Mouse (Mus musculus) olfactory bulb, adult 2 months (tissue): Measurements from ENCODE around the gene Dscaml1. TPM values are rescaled to one million over a fixed set of nuclear protein-coding genes. Genes with fewer than 3 reads are reported as not detected.

Source experiments
- H3K27ac ChIP-seq: fragments of 200-500 bp; 2 replicates; pipeline ENCODE4 v1.5.1; 2012; ENCODE audit warnings: low read depth, low read length; ENCODE audit not compliant: insufficient read depth
- H3K4me1 ChIP-seq: fragments of 200-500 bp; 2 replicates; pipeline ENCODE4 v1.6.1; 2012; ENCODE audit warnings: low read length; ENCODE audit not compliant: control insufficient read depth, insufficient read depth
- H3K4me3 ChIP-seq: fragments of 200-500 bp; 2 replicates; pipeline ENCODE4 v1.5.1; 2012; ENCODE audit warnings: mild to moderate bottlenecking, low read depth, low read length, moderate library complexity; ENCODE audit not compliant: insufficient read depth
- CTCF ChIP-seq: fragments of 200-500 bp; IDR thresholded peaks from 2 replicates; pipeline ENCODE4 v1.5.1; 2012; ENCODE audit warnings: low read depth, mild to moderate bottlenecking, low read length, moderate library complexity; ENCODE audit not compliant: insufficient read depth
- POLR2A ChIP-seq: fragments of 200-500 bp; IDR thresholded peaks from 2 replicates; pipeline ENCODE4 v1.6.1; 2012; ENCODE audit warnings: mild to moderate bottlenecking, low read depth, low read length, moderate library complexity; ENCODE audit not compliant: insufficient read depth
- WGBS: fragments of 180-500 bp; shearing (Covaris S2); methylation state at CpG from one replicate; pipeline ENCODE4 v1.1.7; 2018; 5-methylcytosine and 5-hydroxymethylcytosine counted together
- polyA plus RNA-seq: library from polyadenylated mRNA; stranded (reverse); fragments of >200 nt; gene quantifications from 2 replicates; pipeline ENCODE4 v1.2.4, GENCODE M21; 2012; ENCODE audit warnings: low replicate concordance; ENCODE audit not compliant: missing spikeins, insufficient read depth, insufficient read length

Gene Dscaml1
- polyA plus RNA-seq, 1 experiment, result not detected

DNA sequence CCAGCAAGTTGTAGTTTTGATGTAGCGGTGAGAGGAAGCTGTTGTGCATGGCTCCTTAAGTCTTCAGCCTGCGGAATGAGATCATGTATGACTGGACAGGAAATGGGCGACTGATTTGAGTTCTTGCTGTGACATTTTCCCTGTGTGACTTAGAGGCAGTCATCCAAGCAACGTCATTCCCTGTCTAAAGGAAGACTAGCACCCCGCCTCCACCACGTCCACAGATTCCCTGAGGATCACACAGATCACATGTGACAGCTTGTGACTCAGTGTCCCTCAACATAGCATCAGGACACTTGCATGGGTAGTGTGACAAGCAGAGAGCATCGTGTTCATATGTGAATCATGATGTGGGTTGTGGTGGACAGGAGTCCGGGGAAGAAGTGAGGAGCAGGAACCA, 147.6 kb downstream of the Dscaml1 start:
- Histone ChIP-seq H3K4me3 (no peak overlapping the region), H3K4me1 (peaks cover 35% of the 10 kb centered on the region), H3K27ac (no peak overlapping the region)
- TF ChIP-seq POLR2A (no peak), CTCF (no peak)
- 77% methylated on average over 8 of the region's 8 CpGs for WGBS

- TF ChIP-seq POLR2A, result no peak
- no peak for TF ChIP-seq CTCF
- 62% methylated on average over 16 of the region's 16 CpGs for WGBS
- H3K27ac ChIP-seq, result no peak overlapping the region
- H3K4me3 ChIP-seq, result no peak overlapping the region
- peaks cover 28% of the 10 kb centered on the region for H3K4me1 ChIP-seq
Observed at GRCm38 (mm10) chr9:45580069-45580795, 153.8 kb downstream of the Dscaml1 start.

DNA sequence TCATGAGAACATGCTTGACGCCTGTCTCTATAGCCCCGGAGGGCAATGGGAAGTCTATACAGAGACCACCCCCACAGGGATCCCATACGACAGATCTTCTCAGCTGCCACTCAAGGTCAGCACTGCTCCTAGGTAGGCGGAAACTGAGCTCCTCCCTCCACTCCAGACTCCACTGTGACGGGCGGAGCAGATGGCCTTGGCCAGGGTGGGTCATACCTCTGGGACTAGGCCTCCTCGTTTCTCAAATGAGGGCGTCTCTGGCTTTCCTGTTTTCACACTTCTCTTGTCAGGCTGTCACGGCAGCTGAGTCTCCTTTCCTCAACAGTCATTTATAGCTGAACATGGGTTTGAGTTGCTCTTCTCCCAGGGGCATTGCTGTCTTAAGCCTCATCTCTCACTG, 160.0 kb downstream of the Dscaml1 start:
- Histone ChIP-seq H3K27ac (no peak overlapping the region), H3K4me1 (peaks cover 24% of the 10 kb centered on the region), H3K4me3 (no peak overlapping the region)
- 80% methylated on average over 9 of the region's 9 CpGs for WGBS
- no peak for TF ChIP-seq CTCF
- TF ChIP-seq POLR2A, result no peak

DNA sequence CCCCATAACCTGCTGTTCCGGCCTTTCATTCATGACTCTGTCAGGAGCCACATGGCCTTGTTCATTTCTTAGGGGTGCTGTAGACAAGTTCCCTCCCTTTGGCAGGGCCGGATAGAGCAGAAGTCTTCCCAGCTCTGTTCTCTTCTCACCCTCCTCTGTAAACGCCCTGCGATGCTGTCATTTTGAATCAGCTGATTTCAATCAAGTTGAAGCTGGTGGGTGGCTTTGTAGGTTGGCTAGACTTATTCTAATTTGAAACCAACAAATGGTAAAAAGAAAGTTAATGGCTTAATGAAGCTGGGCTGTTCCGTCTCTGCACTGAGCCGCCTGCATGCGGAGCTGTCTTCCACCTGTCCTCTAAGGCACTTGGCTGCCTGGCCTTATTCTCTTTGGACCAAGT, 161.3 kb downstream of the Dscaml1 start:
- TF ChIP-seq POLR2A (no peak), CTCF (no peak)
- no peak overlapping the region for H3K4me3 ChIP-seq
- peaks cover 26% of the 10 kb centered on the region for H3K4me1 ChIP-seq
- 72% methylated on average over 7 of the region's 7 CpGs for WGBS
- H3K27ac ChIP-seq, result no peak overlapping the region

GRCm38 (mm10) chr9:45589867-45590266, 163.4 kb downstream of the Dscaml1 start:
- H3K27ac ChIP-seq, result no peak overlapping the region
- 71% methylated on average over 3 of the region's 3 CpGs for WGBS
- H3K4me1 ChIP-seq, result peaks cover 29% of the 10 kb centered on the region
- no peak overlapping the region for H3K4me3 ChIP-seq
- TF ChIP-seq POLR2A (no peak), CTCF (no peak)

GRCm38 (mm10) chr9:45591061-45591460, 164.6 kb downstream of the Dscaml1 start:
- peaks cover 26% of the 10 kb centered on the region for H3K4me1 ChIP-seq
- TF ChIP-seq CTCF (no peak), POLR2A (no peak)
- H3K4me3 ChIP-seq, result no peak overlapping the region
- 0 out of 2 replicates have a peak overlapping the region, but pooled peaks have one; percentile 4 for H3K27ac ChIP-seq
- 53% methylated on average over 2 of the region's 2 CpGs for WGBS

DNA sequence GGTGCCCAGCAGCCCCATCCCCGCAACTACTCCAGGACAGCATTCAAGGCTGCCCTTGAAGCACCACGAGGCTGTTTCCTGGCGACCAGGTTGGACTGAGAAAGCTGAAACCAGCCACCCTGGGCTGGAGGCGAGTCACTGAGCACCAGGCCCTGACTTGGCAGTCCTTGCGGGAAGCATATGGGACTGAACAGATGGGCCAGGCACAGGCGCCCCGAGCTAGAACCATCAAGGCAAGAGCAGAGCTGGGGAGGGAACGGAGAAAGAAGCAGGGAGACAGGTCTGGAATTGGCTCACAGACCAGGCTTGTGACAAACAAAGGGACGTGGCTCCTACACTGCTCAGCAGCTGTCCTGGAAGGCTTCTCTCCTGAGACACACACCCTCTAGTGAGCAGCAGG, 165.9 kb downstream of the Dscaml1 start:
- no peak overlapping the region for H3K27ac ChIP-seq
- H3K4me3 ChIP-seq, result no peak overlapping the region
- WGBS, result 62% methylated on average over 9 of the region's 9 CpGs
- TF ChIP-seq POLR2A (no peak), CTCF (no peak)
- peaks cover 34% of the 10 kb centered on the region for H3K4me1 ChIP-seq

DNA sequence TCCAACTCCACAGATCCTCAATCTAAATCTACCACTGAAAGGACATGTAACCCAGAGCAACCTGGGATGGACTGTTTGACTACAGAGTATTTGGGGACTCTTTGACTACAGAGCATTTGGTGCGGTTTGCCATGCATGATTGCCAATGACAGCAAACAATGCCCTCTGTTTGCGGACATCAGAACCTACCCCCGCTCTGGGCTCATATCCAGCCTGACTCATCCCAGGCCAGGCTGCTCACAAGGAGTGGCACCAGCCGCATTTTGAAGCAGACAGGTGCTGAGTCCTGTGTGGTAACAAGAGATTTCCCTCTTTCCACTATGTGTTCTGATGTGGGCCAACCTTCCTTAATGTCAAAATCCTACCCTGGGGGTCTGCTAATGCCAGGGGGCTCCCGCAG, 171.7 kb downstream of the Dscaml1 start:
- peaks cover 58% of the 10 kb centered on the region for H3K4me1 ChIP-seq
- H3K27ac ChIP-seq, result peak overlapping the region; percentile 97
- no peak overlapping the region for H3K4me3 ChIP-seq
- WGBS, result 47% methylated on average over 5 of the region's 5 CpGs
- TF ChIP-seq CTCF (no peak), POLR2A (no peak)

DNA sequence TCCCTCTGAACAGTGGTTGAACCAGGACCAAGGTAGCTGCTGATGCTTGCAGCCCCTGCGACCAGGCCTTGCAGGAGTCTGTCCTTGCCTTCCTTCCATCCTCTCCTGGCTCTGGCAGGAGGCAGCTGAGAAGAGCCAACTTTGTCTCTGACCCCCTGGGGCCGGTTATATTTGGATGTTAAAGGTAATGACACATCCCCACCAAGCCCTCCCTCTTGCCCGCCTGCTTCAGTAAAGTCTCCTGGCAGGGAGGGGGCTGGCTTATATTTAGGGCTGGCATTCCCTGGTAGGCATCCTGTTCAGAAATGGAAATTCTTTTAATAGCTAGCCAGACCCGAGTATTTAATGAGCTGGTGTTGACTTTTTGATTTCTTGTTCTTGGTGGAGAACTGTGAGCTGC, 172.9 kb downstream of the Dscaml1 start:
- WGBS, result 14% methylated on average over 4 of the region's 4 CpGs
- Histone ChIP-seq H3K27ac (peak overlapping the region; percentile 97), H3K4me3 (no peak overlapping the region), H3K4me1 (peaks cover 58% of the 10 kb centered on the region)
- TF ChIP-seq POLR2A (no peak), CTCF (no peak)

DNA sequence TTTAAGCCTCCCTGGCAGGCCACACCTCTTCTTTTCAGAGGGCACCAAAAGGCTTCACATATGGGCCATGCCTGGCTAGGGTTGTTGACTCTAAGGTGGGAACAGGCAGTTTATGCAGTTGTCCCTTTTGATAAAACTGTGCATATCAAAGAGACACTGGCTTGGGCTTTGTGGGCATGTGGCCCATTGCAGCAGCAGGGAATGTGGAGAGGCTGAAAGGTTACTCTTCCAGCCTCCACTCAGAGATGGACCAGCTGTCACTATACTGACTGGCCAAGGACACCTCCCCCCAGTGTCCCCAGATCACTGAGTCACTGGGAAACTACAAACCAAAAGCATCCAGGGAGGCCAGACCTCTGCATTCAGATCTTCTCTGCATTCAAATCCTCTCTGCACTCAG, 180.9 kb downstream of the Dscaml1 start:
- Histone ChIP-seq H3K4me3 (no peak overlapping the region), H3K27ac (peak overlapping the region; percentile 98), H3K4me1 (peaks cover 47% of the 10 kb centered on the region)
- TF ChIP-seq CTCF (no peak), POLR2A (no peak)
